Mouse (Mus musculus) embryo, embryonic 10 days (tissue): Measurements from ENCODE around the gene Rgs9bp.
A peak's percentile ranks its signal among the peaks of the same experiment; 100 is the strongest.

ENCODE experiments used
- DNase-seq: peaks from one replicate; pipeline ENCODE4 v3.0.0-alpha.2; 2015; ENCODE audit warnings: low spot score

The Rgs9bp gene

DNA sequence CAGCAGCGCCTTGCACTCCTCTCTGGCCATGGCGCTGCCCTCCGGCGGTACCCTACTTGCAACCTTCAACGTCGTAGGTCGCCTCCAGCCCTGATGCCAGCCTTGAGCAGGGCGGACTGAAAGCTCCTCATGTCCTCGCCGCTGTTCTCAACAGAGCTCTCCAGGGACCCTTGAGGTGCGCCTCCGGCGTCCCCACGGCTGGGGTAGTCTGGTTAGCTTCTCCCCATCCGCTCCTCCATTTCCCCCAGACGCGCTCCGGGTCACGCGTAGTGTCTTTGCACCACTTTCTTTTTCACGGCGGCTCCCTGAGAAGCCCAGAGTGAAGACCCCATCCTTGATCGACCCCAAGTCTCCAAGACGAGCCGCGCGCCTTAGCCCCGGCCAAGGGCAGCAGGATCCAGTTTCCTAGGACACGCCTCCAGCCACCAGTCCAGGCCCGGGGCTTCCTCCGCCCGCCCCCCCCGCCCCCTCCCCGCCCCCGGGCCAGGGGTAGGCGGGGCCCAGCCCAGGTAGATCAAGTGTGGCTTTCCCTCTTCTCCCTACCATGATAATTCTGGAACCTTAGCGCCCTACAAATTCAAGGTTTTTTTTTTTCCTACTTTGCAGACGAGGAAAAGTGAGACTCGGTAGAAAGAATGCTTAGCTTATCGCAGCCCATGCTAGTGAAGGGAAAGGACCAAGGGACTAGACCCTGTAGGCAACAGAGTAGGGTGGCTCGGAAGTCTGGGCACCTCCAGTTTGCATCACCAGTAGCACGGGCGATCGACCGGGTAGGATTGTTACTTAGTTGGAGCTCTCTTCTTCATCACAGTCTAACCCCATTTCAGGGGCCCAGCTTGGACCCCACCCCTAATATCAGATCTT lies at the start of gene Rgs9bp:
Rgs9bp (minus strand) TSS at position 392 of the 864 bp plus-strand sequence.
- DNase-seq: peak; percentile 86

DNA sequence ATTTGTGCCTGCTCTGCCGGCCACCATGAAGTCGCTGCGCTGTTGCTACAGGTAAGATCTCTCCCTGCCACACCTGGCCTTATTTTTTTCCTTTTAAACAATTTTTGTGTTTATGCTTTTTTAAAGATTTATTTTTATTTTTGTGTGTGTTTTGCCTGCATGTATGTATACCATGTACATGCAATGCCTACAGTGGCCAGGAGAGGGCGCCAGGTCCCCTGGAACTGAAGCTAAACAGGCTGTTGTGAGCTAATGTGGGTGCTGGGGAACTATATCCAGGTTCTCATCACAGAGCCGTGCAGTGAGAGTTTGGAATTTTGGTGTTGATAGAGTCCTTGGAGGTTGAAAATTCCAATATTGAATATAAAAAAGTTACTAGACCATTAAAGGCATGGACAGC lies 43.1 kb upstream of the Rgs9bp start:
- peak; percentile 51 for DNase-seq

DNA sequence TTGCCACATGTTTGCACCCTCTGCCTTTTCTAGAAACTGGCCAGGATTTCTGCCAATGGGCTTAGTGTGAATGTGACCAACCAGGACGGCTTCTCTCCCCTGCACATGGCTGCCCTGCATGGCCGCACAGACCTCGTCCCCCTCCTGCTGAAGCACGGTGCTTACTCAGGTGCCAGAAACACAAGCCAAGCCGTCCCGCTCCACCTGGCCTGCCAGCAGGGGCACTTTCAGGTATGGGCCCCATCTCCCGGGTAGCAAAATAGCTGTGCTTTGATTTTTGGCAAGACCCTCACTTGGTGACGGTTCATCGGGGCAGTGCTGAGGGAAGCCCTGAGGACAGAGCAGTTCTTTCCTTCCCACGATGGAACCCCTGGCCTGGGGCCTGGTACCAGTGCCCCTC lies 42.0 kb upstream of the Rgs9bp start:
- DNase-seq: no peak

DNA sequence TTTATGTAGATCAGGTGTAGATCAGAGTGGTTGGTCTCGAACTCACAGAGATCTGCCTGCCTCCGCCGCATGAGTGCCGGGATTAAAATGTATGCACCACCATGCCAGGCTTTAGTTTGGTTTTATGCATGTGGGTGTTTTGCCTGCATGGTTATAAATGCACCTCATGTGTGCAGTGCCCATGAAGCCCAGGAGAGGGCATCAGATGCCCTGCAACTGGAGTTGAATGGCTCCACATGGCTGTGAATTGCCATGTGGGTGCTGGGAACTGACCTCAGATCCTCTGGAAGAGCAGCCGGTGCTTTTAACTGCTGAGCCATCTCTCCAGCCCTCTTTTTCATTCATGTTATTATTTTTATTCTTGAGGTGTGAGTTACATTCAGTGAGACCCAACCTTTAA lies 40.7 kb upstream of the Rgs9bp start:
- no peak for DNase-seq

DNA sequence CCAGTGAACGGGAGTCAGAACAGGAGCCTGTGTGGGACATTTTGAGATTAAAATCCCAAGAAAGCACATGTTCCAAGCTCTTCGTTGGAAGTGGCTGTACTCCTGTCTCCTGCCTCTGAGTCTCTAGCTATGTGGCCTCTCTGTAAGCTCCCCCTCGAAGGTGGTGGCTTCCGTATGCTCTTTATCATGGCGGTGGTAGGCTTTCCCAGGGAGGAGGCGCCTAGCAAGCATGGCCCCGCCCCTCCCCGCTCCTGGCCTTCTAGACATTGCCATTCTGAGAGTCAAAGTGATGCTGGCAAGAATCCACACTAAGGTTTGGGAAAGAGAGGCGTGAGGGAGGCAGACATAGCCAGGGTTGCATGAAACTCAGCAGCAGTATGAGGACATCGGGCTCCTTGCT lies 37.2 kb upstream of the Rgs9bp start:
- no peak for DNase-seq

DNA sequence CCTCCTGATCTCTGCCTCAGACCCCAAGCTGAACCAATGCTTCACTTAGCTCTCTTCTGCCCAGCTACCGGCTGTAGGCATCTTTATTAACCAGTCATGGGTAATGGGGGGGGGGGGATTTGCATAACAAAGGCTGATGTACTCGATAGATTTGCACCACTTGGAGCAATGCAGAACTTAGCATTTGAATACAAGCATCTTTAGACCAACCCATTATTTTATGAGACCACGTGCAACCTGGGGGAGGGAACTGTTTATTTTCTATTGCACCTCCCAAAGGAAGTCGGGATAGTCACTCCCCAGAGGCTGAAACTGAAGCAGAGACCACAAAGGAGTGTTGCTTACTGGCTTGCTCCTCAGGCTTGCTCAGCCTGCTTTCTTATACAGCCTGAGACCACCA lies 32.1 kb upstream of the Rgs9bp start:
- DNase-seq: no peak

DNA sequence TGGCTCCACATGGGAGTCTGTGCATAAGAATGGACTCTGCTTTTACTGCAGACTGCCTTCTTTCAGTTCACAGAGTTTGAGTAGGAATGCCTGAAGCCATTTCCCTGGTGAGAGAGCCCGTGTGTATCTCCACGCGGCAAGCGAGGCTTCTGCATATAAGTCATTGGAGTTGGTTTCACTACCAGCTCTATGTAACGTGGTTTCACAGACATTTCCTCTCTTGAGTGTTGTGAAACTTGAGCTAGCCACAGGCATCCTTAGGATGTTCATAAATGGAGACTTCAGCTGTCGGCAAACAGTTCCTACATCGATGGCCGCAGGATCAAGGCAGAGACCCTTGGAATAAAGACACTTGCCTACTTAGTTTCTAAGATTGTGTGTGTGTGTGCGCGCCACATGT lies 23.9 kb upstream of the Rgs9bp start:
- no peak for DNase-seq

DNA sequence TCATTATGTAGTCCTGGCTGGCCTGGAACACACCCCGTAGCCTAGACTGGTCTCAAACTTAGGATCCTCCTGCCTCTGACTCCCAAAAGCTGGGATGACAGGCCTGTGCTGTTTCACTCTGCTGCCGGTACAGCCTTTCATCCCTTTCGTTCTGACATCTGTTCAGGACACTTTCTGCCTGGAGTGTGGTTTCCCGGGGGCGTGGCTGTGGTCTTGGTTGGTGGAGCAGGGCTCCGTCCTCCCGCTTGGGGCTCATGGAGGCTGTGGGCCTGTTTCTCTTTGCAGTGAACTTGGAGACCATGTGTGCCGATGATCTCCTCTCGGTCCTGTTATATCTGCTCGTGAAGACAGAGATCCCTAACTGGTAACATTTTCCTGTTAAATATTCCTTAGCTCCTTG lies 21.4 kb upstream of the Rgs9bp start:
- no peak for DNase-seq

DNA sequence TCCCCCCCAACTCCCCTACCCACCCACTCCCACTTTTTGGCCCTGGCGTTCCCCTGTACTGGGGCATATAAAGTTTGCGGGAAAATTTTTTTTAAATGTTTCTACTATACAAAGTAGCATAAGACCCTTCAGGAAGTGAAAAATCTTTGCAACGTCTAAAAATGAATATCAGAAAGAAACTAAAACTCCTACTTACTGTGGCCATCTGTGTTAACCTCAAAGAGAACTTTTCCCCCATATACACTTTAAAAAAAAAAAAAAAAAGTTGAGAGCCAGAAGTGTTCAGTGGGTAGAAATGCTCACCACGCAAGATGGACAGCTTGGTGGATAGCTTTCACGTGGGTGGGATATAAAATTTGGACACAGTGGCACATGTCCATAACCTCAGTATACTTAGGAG lies 17.4 kb upstream of the Rgs9bp start:
- DNase-seq: no peak

DNA sequence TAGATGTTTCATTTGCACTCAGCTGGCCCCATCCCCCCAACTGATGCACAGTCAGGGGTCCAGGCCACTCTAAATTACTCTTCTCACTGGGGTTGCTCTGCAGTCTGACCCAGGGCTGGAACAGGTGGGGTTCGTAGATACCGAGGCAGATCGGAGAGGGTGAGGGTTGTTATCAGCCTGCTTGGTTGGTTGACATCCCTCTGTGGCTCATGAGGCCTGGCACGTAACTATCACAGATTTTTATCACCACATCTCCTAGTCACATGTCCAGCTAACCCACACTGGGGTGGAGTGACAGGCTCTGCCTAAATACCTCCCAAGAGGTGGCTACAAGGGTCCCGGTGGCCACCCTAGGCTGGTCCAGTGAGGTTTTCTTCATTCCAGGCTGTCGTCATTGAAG lies 15.7 kb upstream of the Rgs9bp start:
- DNase-seq: no peak

DNA sequence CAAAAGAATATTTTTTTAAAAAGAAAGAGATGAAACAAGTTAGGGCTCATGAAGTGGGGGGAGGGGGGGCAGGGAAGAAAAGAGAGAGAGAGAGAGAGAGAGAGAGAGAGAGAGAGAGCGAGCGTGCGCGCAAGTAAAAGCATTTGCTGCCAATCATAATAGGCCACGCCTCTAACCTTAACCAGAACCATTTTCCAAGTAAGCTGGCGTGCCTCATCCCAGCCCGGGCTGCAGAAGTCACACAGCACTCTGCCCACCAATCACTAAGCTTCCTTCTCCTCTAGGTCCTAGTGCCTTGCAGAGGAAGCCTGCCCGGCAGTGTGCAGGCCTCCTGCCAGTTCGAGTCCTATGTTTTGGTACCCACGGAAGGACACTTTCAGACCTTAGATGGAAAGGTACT lies 14.6 kb upstream of the Rgs9bp start:
- no peak for DNase-seq

DNA sequence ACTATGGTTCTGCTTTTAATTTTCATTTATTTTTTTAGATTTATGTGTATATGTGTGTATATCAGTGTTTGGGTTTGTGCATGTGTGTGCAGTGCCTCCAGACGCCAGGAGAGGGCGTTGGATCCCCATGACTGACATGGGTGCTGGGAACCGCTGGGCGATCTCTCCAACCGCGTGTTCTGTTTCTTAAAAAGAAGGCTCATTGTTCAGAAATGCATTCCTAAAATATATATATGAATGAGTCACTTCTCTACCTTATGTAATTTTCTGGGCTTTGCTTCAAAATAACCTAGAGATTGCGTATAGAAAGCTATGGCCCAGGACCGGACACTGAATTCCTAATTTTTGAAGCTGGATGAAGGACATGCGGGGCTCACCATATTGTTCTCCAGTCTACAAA lies 14.1 kb upstream of the Rgs9bp start:
- no peak for DNase-seq

DNA sequence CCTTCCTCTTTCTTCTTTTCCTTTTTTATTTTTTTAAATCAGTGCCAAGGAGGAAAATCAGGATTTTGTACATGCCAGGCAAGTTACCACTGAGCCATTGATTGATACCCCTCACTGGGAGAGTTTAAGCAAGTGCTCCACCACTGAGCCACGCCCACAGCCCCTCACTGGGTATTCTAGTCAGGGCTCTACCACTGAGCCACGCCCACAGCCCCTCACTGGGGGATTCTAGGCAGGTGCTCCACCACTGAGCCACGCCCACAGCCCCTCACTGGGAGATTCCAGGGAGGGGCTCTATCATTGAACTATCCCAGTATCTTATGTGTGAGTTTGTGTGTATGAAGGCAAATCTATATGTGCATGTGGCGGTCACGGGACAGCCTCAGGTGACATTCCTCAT lies 8.9 kb upstream of the Rgs9bp start:
- DNase-seq: no peak

DNA sequence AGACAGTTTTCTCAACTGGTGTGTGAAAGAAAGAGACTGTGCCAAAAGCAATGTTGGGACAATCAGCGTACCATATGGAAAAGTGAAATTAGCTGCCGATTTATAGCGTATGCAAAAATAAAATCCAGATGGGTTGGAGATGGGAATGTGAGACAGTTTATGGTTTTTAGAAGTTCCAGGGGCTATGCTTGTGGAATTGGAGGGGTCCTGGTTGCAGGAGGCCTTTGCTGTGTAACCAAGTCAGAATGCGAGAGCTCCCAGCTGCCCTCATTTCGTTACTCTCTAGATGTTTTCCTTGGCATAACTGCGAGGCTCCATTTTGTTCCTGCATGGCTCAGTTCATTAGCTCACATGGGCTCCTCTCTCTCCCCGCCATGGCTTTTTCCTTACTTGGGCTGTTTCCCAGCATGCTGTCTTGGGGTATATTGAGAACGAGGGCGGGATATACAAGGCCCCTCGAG lies 5.4 kb upstream of the Rgs9bp start:
- no peak for DNase-seq

DNA sequence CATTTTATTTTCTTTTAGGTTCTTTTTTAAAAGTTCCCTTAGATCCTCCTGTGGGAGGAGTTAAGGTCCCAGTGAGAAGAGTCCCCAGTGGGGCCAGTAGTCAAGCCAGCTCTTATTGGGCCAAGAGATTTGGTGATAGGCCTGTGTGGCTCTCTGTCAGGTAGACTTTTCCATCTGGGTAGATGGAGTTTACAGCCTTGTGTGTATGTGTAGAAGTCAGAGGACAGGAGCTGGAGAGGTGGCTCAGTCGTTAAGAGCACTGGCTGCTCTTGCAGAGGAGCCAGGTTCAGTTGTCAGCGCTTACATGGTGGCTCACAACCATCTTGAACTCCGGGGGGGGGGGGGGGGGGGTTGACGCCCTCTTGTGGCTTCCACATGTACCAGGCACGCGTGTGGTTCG lies 4.1 kb upstream of the Rgs9bp start:
- DNase-seq: no peak

DNA sequence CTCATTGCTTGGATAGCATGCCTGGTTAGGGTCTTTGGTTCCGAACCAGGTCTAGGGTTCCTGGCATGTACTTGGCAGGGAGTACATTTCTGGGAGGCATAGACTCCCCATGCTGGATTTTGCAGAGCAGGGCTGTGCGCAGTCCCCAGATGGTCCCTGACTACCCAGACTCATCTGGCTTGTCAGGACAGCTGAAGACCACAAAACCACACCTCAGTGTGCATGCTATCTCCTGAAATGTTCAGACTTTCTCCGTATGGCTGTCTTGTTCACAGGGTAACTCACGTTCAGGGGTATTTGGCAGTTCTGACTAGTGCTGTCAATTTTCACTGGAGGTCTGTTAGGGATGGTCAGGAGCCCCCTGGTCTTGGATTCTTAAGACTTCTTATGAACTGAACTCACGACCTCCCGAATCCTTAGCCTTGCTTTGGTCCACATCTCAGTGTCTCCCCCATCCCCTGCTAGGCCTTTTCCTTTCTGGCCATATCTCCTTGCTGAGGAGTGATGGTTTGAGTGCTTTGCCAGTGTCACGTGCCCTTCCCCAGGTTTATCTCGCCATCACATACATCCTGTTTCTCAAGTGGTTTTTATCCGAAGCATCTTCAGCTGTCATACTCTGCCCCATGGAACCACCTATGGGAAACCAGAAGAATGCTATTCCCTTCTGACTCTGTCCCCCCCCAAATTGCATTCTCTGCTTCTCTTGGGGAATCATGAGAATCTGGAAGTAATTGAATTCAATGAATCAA lies 3.5 kb upstream of the Rgs9bp start:
- no peak for DNase-seq

DNA sequence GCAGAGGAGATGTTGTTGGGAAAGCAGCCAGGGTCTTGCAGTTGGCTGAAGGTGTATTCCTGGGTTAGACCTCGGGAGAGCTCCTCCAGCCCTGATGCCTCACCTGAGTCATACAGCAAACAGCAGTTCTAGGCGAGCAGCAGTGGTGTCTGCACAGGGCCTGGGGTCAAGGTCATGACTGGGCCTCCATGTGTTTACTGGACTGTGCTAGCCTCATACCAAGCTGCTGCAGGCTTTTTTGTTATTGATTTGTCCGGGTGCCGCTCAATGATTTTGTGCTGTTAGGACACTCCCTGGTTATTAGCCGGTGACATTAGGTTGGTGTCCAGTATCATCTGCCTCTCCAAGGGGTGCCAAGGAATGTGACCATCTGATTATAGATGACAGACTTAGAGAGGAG lies 2.3 kb upstream of the Rgs9bp start:
- DNase-seq: no peak

DNA sequence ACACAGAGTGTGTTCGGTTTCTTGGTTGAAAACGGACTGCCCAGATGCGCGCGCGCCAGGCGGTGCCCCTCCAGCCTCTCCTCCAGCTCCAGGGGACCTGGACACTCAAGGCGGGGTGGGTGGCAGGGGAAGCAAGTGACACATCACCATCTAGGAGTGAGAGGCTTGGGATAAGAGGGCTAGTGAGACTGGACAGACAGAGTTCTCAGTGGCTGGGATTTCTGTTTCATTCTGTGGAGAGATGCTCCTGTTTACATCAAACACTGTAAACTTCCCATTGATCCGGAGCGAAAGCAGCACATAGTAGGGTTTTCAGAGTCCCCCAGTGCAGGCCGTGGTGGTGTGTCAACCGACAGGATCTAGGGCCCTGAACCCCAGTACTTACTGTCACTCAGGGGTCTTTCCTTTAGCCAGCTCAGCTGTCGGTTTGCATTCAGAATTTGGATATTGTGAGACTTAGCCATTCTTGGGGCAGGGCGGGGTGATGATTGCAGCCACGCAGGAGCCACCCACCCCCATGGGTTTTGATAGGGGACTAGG lies 1.6 kb upstream of the Rgs9bp start:
- no peak for DNase-seq

DNA sequence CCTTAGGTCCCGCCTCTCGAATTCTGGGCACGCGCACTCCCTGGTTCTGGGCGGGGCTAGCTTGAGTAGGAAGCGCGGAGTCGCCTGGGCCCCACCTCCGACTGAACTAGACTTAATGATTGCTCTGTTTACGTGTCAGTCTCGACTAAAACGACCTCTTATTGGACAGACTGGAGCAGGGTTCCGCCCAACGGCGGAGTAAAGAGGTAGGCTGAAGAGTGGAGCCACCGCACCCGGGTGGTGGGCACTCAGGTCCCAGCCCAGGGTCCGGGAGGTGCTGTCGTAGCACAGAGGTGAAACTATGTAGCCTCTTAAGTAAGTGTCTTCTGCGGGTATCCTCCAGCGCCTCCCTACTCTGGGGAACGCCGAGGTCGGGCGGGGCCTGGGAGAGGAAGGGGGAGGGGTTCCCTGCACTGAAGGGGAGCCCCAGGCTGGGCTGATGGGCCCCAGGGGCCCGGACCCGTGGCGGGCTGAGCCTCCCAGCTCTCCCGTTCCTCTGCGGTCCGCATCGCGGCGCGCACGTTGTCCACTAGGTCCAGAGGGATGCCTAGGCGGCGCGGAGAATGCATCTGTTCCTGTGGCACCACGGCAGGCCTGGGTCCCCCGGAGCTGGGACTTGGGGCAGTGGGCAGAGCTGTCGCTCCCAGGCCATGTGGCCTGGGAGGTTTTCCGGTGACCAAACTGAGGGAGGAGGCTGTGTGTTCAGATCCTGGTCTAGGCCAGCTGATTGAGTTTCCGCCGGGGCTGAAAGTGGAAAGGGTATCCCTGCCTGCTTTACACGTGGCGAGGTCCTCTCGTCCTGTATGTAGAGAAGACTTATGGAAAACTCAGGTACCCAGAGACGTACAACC lies 898 bp upstream of the Rgs9bp start, which contains the start of gene Ankrd27:
Ankrd27 (plus strand) TSS at position 190 of the 851 bp plus-strand sequence.
- DNase-seq: peak; percentile 98

DNA sequence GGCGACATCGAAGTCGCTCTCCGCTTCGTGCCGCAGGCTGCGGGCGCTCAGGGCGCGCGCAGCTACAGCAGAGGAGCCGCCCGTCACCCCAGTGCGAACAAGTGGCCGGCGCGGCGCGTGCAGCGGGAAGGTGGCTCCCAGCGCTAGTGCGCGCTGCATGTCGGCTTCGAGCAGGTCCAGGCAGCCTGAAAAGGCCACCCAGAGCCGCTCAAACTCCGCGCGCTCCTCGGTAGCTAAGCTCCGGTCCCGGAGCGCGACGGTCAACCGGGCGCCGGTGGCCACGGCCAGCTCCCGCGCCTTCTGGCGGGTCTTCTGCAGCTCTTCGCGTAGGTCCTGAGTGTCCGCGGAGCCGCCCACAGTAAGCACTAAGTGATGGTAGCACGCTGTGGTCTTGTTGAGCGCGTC lies 594 bp downstream of the Rgs9bp start:
- DNase-seq: peak; percentile 62

DNA sequence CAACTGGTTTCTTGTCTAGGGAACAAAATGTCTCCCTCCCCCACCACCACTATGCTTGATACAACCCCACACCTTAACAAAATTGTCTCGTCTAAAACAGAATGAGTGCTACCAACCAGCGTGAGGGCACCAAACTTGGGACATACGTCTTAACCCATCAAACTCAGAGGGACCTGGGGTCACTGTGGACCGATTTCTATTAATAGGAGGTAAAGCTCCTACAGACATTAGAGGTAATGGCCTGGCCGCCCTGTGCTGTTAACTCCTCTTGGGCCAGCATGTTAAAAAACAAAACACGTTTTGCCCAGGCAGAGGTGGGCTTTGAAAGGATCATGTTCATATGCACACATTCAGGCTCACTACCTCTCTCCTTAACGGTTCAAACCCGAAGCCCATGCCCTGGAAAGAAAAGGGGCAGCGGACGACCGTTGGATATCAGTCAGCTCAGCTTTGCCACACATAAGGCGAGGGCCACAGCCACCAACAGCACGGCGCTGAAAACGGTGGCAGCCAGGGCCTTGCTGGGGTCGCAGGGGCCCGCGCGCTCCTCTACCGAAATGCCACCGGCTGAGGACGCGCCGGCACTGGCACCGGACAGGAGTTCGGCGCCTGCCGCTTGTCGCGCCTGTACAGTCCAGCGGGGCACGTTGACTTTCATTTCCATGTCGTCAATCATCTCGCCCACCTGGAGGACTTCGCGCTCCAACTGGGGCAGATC lies 1.2 kb downstream of the Rgs9bp start:
- no peak for DNase-seq
